Mouse (Mus musculus) lung, embryonic 15.5 days (tissue): ENCODE measurements around the gene Mchr1. TPM values are rescaled to one million over a fixed set of nuclear protein-coding genes. Genes with fewer than 3 reads are reported as not detected.

ENCODE experiments used
- ATAC-seq: fragments of 200-750 bp; cut with Nextera tagmentation; 2 replicates; pipeline ENCODE4 v1.8.0; 2017; ENCODE audit warnings: moderate number of reproducible peaks, borderline replicate concordance; ENCODE audit not compliant: low FRiP score, low TSS enrichment; ENCODE audit errors: extremely low read depth
- H3K27ac ChIP-seq: fragments of 300-500 bp; sonication (generic); 2 replicates; pipeline ENCODE4 v1.5.1; 2015; ENCODE audit warnings: moderate library complexity, mild to moderate bottlenecking, inconsistent platforms
- H3K27me3 ChIP-seq: fragments of 300-500 bp; sonication (generic); 2 replicates; pipeline ENCODE4 v1.6.1; 2015; ENCODE audit warnings: inconsistent platforms
- H3K36me3 ChIP-seq: fragments of 300-500 bp; sonication (generic); 2 replicates; pipeline ENCODE4 v1.6.1; 2015; ENCODE audit warnings: inconsistent platforms
- H3K4me1 ChIP-seq: fragments of 300-500 bp; sonication (generic); 2 replicates; pipeline ENCODE4 v1.6.1; 2015; ENCODE audit warnings: inconsistent platforms
- H3K4me2 ChIP-seq: fragments of 300-500 bp; sonication (generic); 2 replicates; pipeline ENCODE4 v1.6.1; 2015; ENCODE audit warnings: inconsistent platforms, mild to moderate bottlenecking, moderate library complexity
- H3K4me3 ChIP-seq: fragments of 300-500 bp; sonication (generic); 2 replicates; pipeline ENCODE4 v1.5.1; 2015; ENCODE audit warnings: mild to moderate bottlenecking, inconsistent platforms
- H3K9ac ChIP-seq: fragments of 300-500 bp; sonication (generic); 2 replicates; pipeline ENCODE4 v1.6.1; 2015; ENCODE audit warnings: inconsistent platforms
- H3K9me3 ChIP-seq: fragments of 300-500 bp; sonication (generic); 2 replicates; pipeline ENCODE4 v1.6.1; 2016; ENCODE audit warnings: inconsistent platforms
- WGBS: fragments of 180-500 bp; shearing (Covaris S2); methylation state at CpG from one replicate; pipeline ENCODE4 v1.1.7; 2015; 5-methylcytosine and 5-hydroxymethylcytosine counted together
- polyA plus RNA-seq: library from polyadenylated mRNA; unstranded; fragments of >200 nt; fragmentation: Nextera tagmentation; extraction: Ambion mirVana; gene quantifications from 2 replicates; pipeline ENCODE4 v1.2.1, GENCODE M21; 2015

The Mchr1 gene
- polyA plus RNA-seq, 1 experiment from 2014 or later, result 1.1 TPM

DNA sequence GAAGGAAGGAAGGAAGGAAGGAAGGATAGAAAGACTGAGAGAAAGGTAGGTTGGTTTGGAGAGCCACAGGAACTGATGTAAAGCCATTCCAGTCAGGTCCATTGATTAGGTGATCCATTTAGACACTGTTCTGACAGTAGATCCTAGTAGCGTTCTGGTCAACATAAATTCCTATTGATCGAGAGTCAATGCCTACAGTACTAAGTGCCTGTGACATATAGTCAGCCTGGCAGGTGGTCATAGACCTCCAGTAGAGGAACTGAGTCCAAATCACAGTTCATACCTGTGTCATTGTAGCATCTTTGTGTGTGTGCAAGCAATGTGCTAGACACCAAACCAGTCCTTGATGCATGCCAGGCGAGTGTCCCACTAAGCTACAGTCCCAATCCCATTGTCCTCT, 7.0 kb upstream of the Mchr1 start:
- ATAC-seq, result no peak
- Histone ChIP-seq H3K4me1 (no peaks in the 10 kb centered on the region), H3K27me3 (no peaks in the 10 kb centered on the region), H3K4me3 (no peak overlapping the region), H3K27ac (no peak overlapping the region), H3K9me3 (no peaks in the 10 kb centered on the region), H3K9ac (no peak overlapping the region), H3K4me2 (no peak overlapping the region), H3K36me3 (no peaks in the 10 kb centered on the region)
- 87% methylated on average over 3 of the region's 3 CpGs for WGBS

DNA sequence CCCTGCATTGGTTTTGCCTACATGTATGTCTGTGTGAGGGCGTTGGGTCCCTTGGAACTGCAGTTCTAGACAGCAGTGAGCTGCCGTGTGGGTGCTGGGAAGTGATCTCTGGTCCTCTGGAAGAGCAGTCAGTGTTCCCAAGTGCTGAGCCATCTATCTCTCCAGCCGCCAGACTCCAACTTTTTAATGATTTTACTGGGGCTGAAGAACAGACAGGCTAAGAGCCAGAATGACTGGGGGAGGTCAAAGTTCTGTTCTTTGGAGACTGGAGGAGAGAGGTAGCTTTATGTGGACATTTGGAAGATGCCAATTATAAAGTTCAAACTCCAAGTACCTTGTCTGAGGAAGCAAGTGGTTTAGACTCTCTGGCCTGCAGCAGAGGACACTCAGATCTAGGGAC, 5.5 kb upstream of the Mchr1 start:
- Histone ChIP-seq H3K27me3 (peaks cover 10% of the 10 kb centered on the region; the same call in 1 of the 2 replicates), H3K27ac (no peak overlapping the region), H3K4me3 (no peak overlapping the region), H3K4me1 (no peaks in the 10 kb centered on the region), H3K9ac (no peak overlapping the region), H3K4me2 (no peak overlapping the region), H3K36me3 (no peaks in the 10 kb centered on the region), H3K9me3 (no peaks in the 10 kb centered on the region)
- ATAC-seq, result no peak
- 56% methylated on average over 3 of the region's 3 CpGs for WGBS

DNA sequence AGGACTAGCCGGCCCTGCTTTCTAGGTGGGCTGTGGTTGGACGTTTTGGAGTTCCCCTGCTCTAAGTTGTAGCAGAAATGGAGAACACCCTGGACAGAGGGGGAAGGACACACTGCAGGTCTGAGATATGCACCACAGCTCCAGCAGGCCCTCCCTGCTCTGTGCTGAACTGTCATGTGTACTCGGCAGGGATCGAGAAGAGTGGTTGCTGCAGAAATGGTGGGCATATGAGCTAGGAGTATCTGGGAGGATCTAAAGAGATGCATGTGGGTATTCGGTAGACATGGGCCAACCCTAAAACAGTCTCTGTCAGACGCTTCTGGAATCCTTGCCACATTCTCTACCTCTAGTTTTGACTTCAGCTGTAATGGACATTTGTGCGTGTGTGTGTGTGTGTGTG, 4.0 kb upstream of the Mchr1 start:
- no peak for ATAC-seq
- H3K27ac ChIP-seq, result no peak overlapping the region
- H3K9me3 ChIP-seq, result no peaks in the 10 kb centered on the region
- 64% methylated on average over 7 of the region's 7 CpGs for WGBS
- H3K4me3 ChIP-seq, result no peak overlapping the region
- no peak overlapping the region for H3K4me2 ChIP-seq
- H3K36me3 ChIP-seq, result no peaks in the 10 kb centered on the region
- peaks cover 13% of the 10 kb centered on the region; the same call in 1 of the 2 replicates for H3K27me3 ChIP-seq
- no peak overlapping the region for H3K9ac ChIP-seq
- peaks cover 7% of the 10 kb centered on the region for H3K4me1 ChIP-seq

DNA sequence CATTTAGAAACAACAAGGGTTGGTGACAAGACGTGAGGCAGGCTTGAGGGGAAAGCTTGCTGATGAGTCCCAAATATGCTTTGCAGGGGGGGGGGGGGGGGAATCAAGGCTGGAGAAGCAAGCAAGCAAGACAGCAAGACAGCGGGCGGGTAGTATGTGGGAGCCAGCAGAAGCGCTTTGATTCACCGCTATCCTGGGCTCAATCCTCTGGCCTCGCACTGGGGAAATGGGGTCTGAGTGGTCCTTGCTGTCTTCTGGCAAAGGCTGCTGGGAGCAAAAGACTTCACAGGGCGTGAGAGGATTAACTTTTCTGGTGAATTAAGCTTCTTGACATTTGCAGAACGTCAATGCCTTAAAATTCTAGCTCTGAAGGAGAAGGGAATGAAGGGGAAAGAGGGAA, 763 bp downstream of the Mchr1 start:
- WGBS, result 6% methylated on average over 8 of the region's 8 CpGs
- no peak overlapping the region for H3K9ac ChIP-seq
- no peak for ATAC-seq

DNA sequence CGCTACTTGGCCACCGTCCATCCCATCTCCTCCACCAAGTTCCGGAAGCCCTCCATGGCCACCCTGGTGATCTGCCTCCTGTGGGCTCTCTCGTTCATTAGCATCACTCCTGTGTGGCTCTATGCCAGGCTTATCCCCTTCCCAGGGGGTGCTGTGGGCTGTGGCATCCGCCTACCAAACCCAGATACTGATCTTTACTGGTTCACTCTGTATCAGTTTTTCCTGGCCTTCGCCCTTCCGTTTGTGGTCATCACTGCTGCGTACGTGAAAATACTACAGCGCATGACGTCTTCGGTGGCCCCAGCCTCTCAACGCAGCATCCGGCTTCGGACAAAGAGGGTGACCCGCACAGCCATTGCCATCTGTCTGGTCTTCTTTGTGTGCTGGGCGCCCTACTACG, 2.2 kb downstream of the Mchr1 start:
- H3K27ac ChIP-seq, result no peak overlapping the region
- peaks cover 32% of the 10 kb centered on the region for H3K27me3 ChIP-seq
- ATAC-seq, result no peak

More for the DNA sequence above, 763 bp downstream of the Mchr1 start:
- peak overlapping the region; percentile 55 for H3K4me2 ChIP-seq
- no peaks in the 10 kb centered on the region for H3K9me3 ChIP-seq
- peak overlapping the region; percentile 31 for H3K4me3 ChIP-seq
- peaks cover 32% of the 10 kb centered on the region for H3K27me3 ChIP-seq
- H3K36me3 ChIP-seq, result no peaks in the 10 kb centered on the region
- H3K27ac ChIP-seq, result no peak overlapping the region
- H3K4me1 ChIP-seq, result peaks cover 9% of the 10 kb centered on the region

DNA sequence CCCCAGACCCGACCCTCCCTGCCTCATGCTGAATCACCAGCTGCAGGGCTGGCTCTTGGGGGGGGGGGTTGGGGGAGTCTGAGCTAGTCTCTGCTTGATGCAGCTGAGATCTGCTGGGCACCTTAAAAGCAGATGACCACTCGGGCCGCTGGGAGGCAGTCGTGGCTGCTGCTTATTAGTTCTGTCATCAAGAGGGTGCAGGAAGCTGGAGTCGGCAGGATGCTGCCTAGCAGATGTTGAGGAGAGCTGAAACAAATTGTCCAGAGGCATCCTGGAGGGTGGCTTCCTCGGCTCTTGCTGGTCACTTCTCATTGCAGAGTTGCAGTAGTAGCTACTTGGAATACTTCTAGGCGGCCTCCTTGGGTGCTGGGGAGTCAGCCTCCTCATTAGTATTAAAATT, 4.0 kb downstream of the Mchr1 start:
- Histone ChIP-seq H3K27ac (no peak overlapping the region), H3K27me3 (peaks cover 28% of the 10 kb centered on the region), H3K9me3 (no peaks in the 10 kb centered on the region), H3K4me2 (no peak overlapping the region), H3K36me3 (no peaks in the 10 kb centered on the region), H3K9ac (no peak overlapping the region), H3K4me3 (no peak overlapping the region), H3K4me1 (peaks cover 9% of the 10 kb centered on the region)
- WGBS, result 18% methylated on average over 7 of the region's 7 CpGs
- no peak for ATAC-seq

More for the DNA sequence above, 2.2 kb downstream of the Mchr1 start:
- WGBS, result 87% methylated on average over 18 of the region's 18 CpGs
- H3K36me3 ChIP-seq, result no peaks in the 10 kb centered on the region
- H3K4me1 ChIP-seq, result peaks cover 9% of the 10 kb centered on the region
- H3K9ac ChIP-seq, result no peak overlapping the region
- H3K4me2 ChIP-seq, result no peak overlapping the region
- no peaks in the 10 kb centered on the region for H3K9me3 ChIP-seq
- H3K4me3 ChIP-seq, result no peak overlapping the region

DNA sequence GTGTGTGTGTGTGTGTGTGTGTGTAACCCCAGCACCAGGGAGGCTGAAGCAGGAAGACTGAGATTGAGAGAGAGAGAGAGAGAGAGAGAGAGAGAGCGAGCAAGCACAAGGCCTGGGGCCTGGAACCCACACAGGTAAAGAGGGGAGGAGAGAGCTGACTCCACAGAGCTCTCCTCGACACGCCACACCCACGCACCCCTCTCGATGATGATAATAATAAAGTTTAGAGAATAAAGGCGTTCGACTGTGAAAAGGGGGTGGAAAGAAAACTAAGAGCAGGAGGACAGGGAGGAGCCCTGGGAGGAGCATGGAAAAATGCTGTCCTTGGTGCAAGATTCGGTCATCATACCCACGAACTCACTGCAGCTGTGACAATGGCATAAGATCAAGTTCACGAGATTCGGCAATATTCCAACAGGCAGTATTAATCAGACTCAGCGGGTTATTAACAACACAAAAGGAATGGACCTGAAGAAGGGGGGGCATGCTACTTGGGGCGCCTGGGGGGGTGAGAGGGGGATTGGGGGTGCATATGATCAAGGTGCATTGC, 4.6 kb downstream of the Mchr1 start:
- 72% methylated on average over 13 of the region's 13 CpGs for WGBS
- H3K9me3 ChIP-seq, result no peaks in the 10 kb centered on the region
- H3K4me2 ChIP-seq, result no peak overlapping the region
- peaks cover 9% of the 10 kb centered on the region for H3K4me1 ChIP-seq
- no peaks in the 10 kb centered on the region for H3K36me3 ChIP-seq
- no peak overlapping the region for H3K4me3 ChIP-seq
- H3K27me3 ChIP-seq, result peaks cover 22% of the 10 kb centered on the region
- no peak overlapping the region for H3K9ac ChIP-seq
- no peak overlapping the region for H3K27ac ChIP-seq
- ATAC-seq, result no peak

DNA sequence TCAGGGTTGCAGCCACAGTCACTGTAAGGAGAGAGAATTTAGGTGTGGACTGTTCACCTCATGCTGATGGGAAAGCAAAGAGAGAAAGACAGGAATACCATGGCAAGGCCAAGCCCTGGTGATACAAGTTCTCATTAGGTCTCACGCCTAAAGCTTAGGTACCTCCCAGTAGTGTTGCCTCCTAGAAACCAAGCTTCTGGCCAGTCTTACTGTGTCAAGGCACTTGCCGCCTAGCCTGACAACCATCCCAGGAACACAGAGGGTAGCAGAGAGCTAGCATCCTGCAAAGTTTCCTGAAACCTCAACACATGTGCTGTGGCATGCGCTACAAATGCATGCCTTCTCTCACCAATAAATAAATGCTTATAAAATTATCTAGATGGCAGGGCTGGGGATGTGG, 11.6 kb downstream of the Mchr1 start:
- Histone ChIP-seq H3K4me2 (peak overlapping the region; percentile 48), H3K9ac (0 out of 2 replicates have a peak overlapping the region, but pooled peaks have one; percentile 6)

DNA sequence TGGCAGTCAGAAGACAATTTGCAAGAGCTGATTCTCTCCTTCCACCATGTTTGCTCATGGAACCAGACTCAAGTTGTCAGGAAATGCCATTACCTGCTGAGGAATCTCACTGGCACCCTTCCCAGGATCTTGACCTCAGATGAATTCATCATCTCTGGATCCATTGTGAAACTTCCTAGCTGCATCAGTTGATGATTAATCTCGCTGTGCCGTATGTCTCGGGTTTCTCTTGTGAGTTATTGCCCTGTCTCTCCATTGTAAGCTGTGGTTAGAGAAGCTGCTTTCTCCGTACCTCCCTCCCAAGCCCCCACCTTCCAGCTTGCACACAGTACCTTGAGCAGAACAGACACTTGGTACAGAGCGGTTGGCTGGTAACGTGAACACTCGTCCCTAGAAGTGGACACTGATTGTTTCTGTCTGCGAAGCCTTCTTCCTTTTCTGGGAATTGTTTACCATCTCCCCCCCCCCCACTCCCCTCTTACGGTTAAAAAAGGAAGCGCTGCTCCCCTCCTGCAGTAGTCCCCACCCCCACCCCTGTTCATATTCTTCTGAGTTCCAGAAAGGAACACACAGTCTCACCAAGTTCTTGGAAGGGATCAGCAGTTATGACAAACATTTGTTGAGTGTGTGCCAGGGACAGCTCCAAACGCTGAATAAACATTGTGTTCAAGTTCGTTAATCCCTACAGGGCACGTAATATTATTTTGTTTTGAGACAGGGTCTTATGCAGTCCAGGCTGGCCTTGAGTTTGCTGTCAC, 12.5 kb downstream of the Mchr1 start:
- 2% methylated on average over 13 of the region's 13 CpGs for WGBS
- Histone ChIP-seq H3K9me3 (no peaks in the 10 kb centered on the region), H3K4me1 (peaks cover 28% of the 10 kb centered on the region), H3K36me3 (no peaks in the 10 kb centered on the region), H3K4me2 (peak overlapping the region; percentile 48), H3K27ac (peak overlapping the region; percentile 93), H3K4me3 (peak overlapping the region; percentile 26), H3K9ac (0 out of 2 replicates have a peak overlapping the region, but pooled peaks have one; percentile 14), H3K27me3 (no peaks in the 10 kb centered on the region)
- peak; percentile 89 for ATAC-seq

More for the DNA sequence above, 11.6 kb downstream of the Mchr1 start:
- no peaks in the 10 kb centered on the region for H3K36me3 ChIP-seq
- 81% methylated on average over 3 of the region's 3 CpGs for WGBS
- peaks cover 24% of the 10 kb centered on the region for H3K4me1 ChIP-seq
- peak overlapping the region; percentile 26 for H3K4me3 ChIP-seq
- ATAC-seq, result no peak
- no peaks in the 10 kb centered on the region for H3K27me3 ChIP-seq
- H3K9me3 ChIP-seq, result no peaks in the 10 kb centered on the region
- peak overlapping the region; percentile 93 for H3K27ac ChIP-seq

DNA sequence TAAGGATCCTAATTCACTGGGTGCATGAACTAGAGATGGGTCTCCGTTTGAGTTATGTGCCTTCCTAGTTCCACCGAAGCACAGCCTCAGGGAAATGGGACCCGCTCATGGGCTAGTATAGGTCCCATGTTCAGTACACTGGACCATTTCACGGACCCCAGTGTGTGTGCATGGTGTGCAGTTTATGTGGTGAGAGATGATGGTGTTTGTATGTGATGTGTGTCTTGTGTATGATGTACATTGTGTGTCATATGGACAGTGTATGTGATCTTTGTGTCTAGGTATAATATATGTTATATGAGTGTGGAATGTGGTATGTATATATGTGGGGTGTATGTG, 13.0 kb downstream of the Mchr1 start:
- peak; percentile 43; the same call in 1 of the 2 replicates for ATAC-seq
- Histone ChIP-seq H3K9ac (no peak overlapping the region), H3K4me2 (peak overlapping the region; percentile 48), H3K9me3 (no peaks in the 10 kb centered on the region), H3K27me3 (no peaks in the 10 kb centered on the region), H3K4me1 (peaks cover 31% of the 10 kb centered on the region), H3K27ac (peak overlapping the region; percentile 93), H3K4me3 (no peak overlapping the region), H3K36me3 (no peaks in the 10 kb centered on the region)
- 38% methylated on average over 4 of the region's 4 CpGs for WGBS

DNA sequence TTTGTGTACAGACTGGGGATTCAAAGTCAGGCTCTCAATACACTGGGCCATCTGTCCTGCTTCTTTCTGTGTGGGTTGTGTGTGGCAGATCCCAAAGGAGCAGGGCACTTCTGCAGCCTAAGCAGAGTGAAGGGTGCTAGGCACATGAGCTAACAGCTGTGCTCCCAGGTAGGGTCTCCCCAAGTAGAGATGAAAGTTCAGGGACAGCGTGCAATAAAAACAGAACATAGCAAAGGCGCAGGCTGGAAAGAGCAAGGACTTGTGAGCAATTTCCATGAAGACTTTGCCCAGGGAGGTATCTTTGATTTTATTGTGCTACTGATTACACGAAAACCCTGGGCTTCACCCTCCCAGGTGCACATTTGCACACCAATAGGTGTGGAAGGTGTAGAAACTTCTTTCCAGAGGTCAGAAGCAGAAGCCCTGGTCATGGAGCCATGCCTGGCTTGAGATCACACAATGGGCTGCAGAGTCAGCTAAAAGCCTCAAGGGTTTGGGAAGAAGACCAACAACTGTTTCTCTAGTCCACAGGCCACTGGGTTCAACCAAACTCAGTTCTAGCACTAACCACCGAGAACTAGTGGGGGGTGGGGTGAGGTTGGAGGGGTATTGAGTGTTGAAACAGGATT, 13.8 kb downstream of the Mchr1 start:
- H3K36me3 ChIP-seq, result no peaks in the 10 kb centered on the region
- H3K27ac ChIP-seq, result peak overlapping the region; percentile 93
- no peak overlapping the region for H3K4me3 ChIP-seq
- no peak for ATAC-seq
- H3K9me3 ChIP-seq, result no peaks in the 10 kb centered on the region
- peaks cover 31% of the 10 kb centered on the region for H3K4me1 ChIP-seq
- no peaks in the 10 kb centered on the region for H3K27me3 ChIP-seq
- WGBS, result 79% methylated on average over 4 of the region's 4 CpGs
- H3K4me2 ChIP-seq, result no peak overlapping the region
- H3K9ac ChIP-seq, result no peak overlapping the region

DNA sequence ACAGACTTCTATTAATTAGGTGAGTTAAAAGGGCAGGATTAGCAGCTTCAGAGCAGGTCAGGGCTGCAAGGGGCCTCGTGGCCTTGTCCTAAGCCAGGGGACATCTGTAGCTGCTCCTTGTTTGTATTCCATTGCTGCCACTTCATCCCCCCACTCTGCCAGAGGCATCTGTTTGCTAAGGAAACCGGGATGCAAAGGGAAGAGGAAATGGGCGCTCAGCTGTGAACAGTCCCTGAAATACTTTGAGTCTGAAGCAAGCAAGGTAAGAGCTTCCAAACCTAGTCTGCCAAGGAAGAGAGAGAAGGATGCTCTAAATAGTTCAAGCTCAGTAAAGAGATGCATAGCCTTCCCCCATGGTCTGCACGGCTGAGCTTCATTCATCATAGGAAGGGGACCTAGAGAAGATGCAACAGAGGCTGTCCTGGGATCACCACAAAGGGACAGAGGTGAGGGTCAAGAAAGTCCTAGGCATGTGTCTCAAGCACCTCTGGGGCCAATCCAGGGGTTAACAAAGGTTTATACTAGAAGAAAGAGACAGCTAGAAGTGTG, 17.4 kb downstream of the Mchr1 start:
- Histone ChIP-seq H3K36me3 (no peaks in the 10 kb centered on the region), H3K4me1 (peaks cover 21% of the 10 kb centered on the region), H3K27ac (no peak overlapping the region), H3K9ac (no peak overlapping the region), H3K4me3 (no peak overlapping the region), H3K4me2 (no peak overlapping the region), H3K9me3 (no peaks in the 10 kb centered on the region), H3K27me3 (no peaks in the 10 kb centered on the region)
- WGBS, result 39% methylated on average over 4 of the region's 4 CpGs
- ATAC-seq, result no peak
